Mouse (Mus musculus) spleen, adult 18-20 months (tissue): ENCODE results near the gene Wasf1.

Source experiments
- DNase-seq, 2 experiments: peaks; one replicate each; pipeline ENCODE4 v3.0.0; 2022; ENCODE audit warnings: mixed read lengths in 2 of 2

Wasf1 gene

GRCm38 (mm10) chr10:40896656-40897055 is 13.4 kb downstream of the Wasf1 start:
- DNase-seq: no peak

GRCm38 (mm10) chr10:40901786-40902185 is 18.5 kb downstream of the Wasf1 start:
- DNase-seq: no peak

GRCm38 (mm10) chr10:40906131-40906530 is 22.9 kb downstream of the Wasf1 start:
- DNase-seq: no peak

GRCm38 (mm10) chr10:40906802-40907201 is 23.5 kb downstream of the Wasf1 start:
- DNase-seq: no peak

GRCm38 (mm10) chr10:40908580-40908979 is 25.3 kb downstream of the Wasf1 start:
- no peak for DNase-seq

- DNase-seq: no peak
Observed at GRCm38 (mm10) chr10:40910811-40911210, 27.5 kb downstream of the Wasf1 start.

GRCm38 (mm10) chr10:40915240-40915639 is 32.0 kb downstream of the Wasf1 start:
- no peak for DNase-seq

GRCm38 (mm10) chr10:40918669-40919440 is 35.6 kb downstream of the Wasf1 start:
- no peak for DNase-seq

GRCm38 (mm10) chr10:40919464-40919863 is 36.2 kb downstream of the Wasf1 start:
- no peak for DNase-seq

GRCm38 (mm10) chr10:40932995-40933394 is 49.7 kb downstream of the Wasf1 start:
- no peak for DNase-seq

- DNase-seq: no peak
Observed at GRCm38 (mm10) chr10:40936160-40936726, 53.0 kb downstream of the Wasf1 start.

GRCm38 (mm10) chr10:40937569-40937968 is 54.3 kb downstream of the Wasf1 start:
- DNase-seq: no peak

- no peak for DNase-seq
Observed at GRCm38 (mm10) chr10:40942688-40943087, 59.4 kb downstream of the Wasf1 start.

GRCm38 (mm10) chr10:40950176-40950575 is 66.9 kb downstream of the Wasf1 start:
- DNase-seq: no peak

GRCm38 (mm10) chr10:40956206-40956605 is 72.9 kb downstream of the Wasf1 start:
- DNase-seq: no peak

- no peak for DNase-seq
Observed at GRCm38 (mm10) chr10:40961365-40961764, 78.1 kb downstream of the Wasf1 start.

- DNase-seq: no peak
Observed at GRCm38 (mm10) chr10:40962008-40962407, 78.7 kb downstream of the Wasf1 start.

- no peak for DNase-seq
Observed at GRCm38 (mm10) chr10:40964546-40964945, 81.3 kb downstream of the Wasf1 start.

GRCm38 (mm10) chr10:40968551-40968950 is 85.3 kb downstream of the Wasf1 start:
- DNase-seq: no peak

- DNase-seq: no peak
Observed at GRCm38 (mm10) chr10:40969372-40970033, 86.2 kb downstream of the Wasf1 start.

- no peak for DNase-seq
Observed at GRCm38 (mm10) chr10:40970601-40971245, 87.4 kb downstream of the Wasf1 start.

- DNase-seq: no peak
Observed at GRCm38 (mm10) chr10:40971256-40971655, 88.0 kb downstream of the Wasf1 start.

- DNase-seq: no peak
Observed at GRCm38 (mm10) chr10:40983761-40984160, 100.5 kb downstream of the Wasf1 start.

- no peak for DNase-seq
Observed at GRCm38 (mm10) chr10:40984600-40984999, 101.3 kb downstream of the Wasf1 start.
